Mouse (Mus musculus): ENCODE measurements around the gene Zc3hav1.
"Not testable (repeated sequence)": the region's sequence is repeated elsewhere in the genome, so short reads cannot be mapped to it uniquely, and the experiment has no call there.

The Zc3hav1 gene

DNA sequence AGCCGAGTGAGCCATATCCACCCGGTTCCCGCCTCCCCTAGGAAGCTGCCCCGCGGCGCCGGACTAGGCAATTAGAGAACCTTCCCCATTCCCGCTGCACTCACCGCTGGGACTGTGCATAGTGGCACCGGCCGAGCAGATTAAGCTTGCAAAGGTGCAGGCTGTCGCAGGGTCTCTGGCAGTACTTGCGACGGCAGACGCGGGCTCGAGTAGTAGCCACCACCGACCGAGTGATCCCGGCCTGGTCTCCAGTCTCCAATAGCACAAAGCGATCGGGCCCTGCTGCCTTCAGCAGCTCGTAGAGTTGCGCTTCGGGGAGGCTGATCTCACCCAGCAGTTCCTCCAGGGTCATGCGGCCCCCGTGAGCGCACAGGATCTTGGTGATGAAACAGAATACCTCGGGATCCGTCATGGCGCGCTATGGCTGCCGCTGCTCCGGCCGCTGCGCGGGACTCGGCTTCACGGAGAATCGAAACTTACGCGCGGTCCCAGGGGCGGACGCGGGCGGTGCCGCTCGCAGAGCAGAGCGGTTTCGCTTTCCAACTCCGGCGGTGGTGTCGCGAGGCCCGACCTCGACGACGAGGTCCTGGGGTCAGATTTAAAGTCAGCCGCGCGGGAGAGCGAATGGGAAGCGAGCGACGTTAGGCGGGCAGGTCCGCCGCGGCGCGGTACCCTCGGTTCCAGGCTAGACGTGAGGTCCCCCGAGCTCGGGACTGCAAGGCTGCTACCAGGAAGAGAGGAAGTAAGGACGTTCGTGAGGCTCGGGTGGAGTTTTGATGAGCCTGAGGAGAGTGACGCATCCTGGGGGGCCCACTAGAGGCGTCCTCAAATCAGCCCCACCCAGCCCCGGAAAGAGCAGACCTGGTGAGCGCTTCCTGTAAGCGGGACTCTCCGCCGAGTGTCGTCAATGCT lies at the start of gene Zc3hav1:
Gene Zc3hav1, minus strand, starts transcription at position 793 of the 912 bp plus-strand sequence.
- peak; percentile 94 for DNase-seq (ENCODE audit: low read depth)

DNA sequence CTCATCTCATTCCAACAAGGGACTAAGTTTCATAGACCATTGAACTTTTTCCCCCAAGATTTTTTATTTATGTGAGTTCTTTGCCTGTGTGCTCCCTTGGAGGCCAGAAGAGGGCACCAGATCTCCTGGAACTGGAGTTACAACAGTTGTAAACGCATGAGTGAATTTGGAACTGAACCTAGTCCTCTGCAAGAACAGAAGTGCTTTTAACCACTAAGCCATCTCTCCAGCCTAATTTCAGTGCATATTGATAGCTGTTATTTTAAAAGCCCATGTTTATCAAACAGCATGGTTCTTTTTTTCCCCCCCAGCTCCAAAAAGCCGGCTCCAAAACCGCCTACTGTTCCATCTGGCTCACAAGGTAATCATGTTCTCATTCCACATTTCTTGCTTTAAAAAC lies 35.3 kb upstream of the Zc3hav1 start:
- peak; percentile 81 for DNase-seq (ENCODE audit: low read depth)

DNA sequence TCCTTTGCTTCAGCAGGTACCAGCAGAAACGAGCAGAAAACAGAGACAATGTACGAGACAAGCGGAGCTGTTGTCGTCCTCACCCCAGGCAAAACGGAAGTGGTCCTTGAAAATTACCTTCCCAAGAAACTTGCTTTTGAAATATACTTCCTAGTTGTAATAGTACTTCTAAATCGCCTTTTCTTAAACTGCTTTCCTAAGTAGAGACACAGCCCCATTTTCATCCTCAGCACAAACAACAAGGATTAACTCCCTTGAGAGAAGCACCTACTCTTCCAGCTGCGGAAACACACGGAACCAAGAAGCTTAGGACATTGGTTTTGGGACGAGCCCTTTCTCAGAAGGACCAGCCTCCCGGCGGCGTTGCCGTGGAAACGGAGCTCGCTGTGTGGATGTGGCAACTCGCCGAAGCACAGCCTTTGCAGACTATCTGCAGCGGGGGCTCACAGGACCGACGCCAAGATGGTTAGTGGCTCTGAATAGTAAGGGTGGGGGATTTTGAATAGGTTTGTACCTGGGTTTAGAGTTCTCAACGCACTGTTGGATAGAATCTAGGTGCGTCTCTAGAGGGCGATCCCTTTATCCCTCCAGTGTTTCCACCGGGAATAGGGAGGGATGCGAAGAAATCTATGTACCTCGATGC lies 26.8 kb upstream of the Zc3hav1 start, which contains the start of gene Ttc26:
Gene Ttc26, plus strand, starts transcription at position 341 of the 643 bp plus-strand sequence.
- peak; percentile 93 for DNase-seq (ENCODE audit: low read depth)

DNA sequence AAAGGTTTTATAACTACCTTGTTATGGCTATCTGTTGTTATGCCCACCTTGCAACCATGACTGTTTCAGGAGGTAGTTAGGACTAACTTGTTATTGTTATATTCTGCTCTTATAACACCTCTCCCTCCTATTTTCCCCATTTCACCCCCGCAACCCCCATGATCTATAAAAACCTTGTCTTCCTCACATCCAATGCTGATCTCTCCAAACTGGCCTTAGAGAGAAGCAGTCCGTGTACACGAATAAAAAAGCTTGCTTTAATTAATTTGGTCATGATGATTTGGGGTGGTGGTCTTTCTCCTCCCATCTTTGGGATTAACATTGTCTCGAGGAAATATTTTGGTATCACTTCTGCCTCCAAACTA lies 26.3 kb upstream of the Zc3hav1 start:
- no peak for DNase-seq (ENCODE audit: low read depth)

DNA sequence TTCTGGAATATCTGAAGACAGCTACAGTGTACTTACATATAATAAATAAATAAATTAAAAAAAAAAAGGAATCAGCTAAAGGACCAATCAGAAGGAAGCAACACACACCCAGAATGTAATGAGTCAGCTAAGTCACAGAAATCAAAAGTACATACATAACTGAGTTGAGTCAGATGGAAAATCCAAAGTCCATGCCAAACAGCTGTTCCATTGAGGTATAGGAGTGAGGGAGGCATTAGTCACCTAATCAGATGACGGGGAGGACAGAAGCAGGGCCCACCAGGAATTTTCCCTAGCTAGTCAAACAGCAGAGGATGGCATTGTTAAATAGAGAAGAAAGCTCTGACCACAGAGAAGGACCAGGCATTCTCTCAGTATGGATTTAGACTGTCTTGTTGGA lies 19.9 kb upstream of the Zc3hav1 start:
- DNase-seq (ENCODE audit: low read depth): peak; percentile 43

DNA sequence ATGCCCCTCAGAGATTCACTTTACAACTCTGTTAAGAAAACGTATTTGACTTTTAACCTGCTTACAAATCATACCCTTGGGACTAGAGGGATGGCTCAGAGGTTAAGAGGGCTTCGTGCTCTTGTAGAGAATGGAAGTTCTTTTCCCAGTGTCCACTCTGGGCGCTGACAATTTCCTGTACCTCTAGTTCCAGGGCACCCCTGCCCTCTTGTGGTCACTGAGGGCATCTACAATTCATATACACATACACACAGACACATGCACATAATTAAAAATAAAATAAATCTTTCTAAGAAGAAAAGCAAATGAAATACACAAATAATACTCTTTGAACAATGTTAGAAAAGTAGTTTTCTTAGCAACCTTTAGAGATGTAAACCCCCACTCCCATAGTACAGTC lies 15.5 kb upstream of the Zc3hav1 start:
- DNase-seq (ENCODE audit: low read depth): no peak

DNA sequence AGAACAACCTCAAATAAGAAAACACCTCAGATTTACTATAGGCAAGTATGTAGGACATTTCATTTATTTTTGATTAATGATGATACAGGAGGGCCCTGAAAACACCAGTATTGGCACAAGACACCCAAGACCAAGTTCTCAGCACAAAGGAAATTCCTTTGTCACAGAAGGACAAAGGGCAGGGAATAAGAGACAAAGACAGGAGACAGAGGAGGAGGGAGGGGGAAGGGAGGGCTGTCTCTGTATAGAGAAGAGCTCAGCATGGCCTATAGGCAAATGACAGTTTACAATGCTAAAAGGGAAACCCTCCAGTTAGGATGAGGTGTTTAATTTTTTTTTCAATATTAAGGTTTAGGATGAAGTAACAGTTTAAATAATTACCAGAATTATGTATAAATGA lies 9.7 kb upstream of the Zc3hav1 start:
- no peak for DNase-seq (ENCODE audit: low read depth)

DNA sequence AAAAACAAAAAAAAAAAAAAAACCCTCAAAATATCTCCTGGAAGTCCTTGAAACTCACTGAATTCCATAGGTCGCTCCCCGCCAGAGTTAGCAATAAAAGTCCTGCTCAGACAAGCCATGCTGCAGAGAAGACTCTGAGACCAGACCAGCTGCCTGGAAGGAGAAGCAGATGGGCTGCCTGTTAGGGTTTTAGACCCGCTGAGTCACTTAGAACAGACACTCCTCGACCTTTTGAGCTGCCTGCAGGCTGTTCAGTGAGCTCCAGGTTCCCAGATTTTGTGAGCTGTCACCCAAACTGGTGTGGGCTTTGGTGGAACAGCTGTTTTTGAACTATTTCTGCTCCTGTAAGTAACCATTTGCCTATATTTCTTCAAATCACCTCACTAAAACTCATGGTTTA lies 9.0 kb upstream of the Zc3hav1 start:
- DNase-seq (ENCODE audit: low read depth): peak; percentile 38

DNA sequence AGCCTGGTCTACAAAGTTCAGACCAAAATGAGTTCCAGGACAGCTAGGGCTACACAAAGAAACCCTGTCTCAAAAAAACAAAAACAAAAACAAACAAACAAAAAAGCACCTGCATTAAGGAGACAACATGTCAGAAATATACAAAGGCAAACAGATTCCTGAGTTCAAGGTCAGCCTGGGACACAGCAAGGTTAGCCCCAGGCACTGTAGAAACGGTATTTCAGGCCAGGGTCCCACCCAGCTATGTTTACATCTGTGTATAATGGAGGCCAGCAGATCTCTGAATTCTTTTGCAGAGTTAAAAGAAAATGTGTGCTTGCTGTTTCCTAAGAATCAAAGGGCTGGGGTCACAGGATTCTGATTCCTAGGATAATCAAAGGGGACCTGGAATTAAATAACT lies 7.5 kb upstream of the Zc3hav1 start:
- DNase-seq (ENCODE audit: low read depth): no peak

DNA sequence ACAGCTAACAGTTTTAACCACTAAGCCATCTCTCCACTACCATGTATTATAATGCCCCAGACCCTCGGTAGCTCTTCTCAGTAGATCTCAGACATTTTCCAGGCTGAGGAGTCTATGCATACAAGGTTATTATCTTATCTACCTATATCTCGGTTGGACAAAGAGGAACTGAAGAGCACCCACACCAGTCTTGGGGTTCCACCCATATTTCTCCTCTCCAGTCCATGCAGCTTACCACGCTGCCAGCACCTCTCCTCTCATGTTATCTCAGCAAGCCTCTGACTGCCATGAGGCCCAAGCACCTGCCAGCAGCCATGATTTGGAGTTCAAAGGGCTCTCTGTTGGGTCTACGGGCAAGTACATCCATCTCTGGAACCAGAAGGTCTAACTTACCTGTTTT lies 6.7 kb upstream of the Zc3hav1 start:
- DNase-seq (ENCODE audit: low read depth): no peak

DNA sequence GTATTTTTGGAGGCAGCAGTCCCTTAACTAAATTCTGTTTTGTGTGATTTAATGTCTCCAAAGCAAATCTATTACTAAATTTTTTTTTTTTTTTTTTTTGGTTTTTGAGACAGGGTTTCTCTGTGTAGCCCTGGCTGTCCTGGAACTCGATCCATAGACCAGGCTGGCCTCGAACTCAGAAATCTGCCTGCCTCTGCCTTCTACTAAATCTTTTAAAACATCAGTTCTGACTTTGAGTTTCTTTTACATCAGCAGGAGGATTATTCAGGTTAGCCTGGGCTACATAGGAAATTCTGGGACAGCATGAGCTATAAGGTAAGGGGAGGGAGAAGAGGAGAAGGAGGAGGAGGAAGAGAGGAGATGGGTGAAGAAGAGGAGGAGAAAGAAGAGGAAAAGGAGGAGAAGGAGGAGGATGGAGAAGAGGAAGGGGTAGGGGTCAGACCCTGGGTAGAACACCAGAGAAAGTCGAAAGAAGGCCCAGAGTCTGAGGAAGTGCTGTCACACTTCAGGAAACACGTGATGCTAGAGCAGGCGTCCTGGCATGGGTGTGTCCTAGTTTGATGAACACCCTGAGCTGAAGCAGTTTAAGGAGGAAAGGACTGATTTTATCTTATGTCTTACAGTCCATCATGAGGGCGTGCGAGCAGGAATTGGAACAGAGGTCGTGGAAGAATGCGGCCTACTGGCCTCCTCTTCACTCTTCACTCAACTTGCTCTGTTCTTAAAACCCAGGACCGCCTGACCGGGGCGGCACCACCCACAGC lies 5.5 kb upstream of the Zc3hav1 start:
- peak; percentile 89 for DNase-seq (ENCODE audit: low read depth)

DNA sequence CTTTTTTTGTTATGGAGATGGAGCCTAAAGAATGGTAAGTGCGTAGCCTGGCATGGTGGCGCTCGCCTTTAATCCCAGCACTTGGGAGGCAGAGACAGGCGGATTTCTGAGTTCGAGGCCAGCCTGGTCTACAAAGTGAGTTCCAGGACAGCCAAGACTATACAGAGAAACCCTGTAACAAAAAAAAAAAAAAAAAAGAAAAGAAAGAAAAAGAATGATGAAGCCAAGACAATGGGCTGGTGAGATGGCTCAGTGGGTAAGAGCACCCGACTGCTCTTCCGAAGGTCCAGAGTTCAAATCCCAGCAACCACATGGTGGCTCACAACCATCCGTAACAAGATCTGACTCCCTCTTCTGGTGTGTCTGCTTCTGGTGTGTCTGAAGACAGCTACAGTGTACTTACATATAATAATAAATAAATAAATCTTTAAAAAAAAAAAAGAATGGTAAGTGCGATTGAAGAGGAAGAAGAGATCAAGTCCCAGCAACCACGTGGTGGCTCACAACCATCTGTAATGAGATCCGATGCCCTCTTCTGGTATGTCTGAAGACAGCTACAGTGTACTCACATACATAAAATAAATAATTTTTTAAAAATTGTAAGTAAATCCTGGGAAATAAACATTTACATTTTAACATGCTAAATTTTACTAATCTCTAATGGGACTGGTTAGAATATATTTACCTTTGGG lies 4.8 kb upstream of the Zc3hav1 start:
- not testable (repeated sequence) for DNase-seq (ENCODE audit: low read depth)

DNA sequence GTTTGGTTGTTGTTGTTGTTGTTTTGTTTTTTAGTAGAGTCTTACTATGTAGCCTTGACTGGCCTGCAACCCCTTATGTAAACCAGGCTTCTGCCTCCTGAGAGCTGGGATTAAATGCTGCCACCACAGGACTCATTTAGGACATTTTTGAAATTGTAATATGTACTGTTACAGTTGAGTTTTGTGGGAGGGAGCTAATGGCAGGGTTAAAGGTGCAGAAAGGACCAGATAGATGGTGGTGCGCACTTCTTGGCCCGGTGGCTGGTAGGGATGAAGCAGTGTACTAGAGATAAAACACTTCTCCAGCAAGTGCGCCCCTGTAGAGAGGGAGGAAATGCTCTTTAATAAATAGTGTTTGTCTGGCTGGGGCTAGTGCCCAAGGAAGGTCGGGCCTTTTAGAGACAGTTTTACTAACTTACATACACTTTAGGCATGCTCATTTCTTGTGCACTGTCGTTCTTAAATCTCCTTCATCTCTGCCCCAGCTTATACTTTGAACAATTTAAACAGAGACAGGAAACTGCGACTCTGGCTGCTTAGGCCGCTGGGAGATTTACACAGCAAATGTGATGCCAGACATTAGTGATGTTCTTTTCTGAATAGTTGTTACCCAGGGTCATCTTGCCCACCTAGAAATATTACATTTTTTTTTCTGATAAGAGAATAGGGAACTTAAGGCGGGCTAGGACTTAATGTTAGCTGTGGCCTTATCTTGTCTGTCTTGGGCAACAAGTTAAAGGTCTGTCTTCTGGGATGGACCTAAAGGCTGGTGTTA lies 4.0 kb upstream of the Zc3hav1 start:
- DNase-seq (ENCODE audit: low read depth): no peak

DNA sequence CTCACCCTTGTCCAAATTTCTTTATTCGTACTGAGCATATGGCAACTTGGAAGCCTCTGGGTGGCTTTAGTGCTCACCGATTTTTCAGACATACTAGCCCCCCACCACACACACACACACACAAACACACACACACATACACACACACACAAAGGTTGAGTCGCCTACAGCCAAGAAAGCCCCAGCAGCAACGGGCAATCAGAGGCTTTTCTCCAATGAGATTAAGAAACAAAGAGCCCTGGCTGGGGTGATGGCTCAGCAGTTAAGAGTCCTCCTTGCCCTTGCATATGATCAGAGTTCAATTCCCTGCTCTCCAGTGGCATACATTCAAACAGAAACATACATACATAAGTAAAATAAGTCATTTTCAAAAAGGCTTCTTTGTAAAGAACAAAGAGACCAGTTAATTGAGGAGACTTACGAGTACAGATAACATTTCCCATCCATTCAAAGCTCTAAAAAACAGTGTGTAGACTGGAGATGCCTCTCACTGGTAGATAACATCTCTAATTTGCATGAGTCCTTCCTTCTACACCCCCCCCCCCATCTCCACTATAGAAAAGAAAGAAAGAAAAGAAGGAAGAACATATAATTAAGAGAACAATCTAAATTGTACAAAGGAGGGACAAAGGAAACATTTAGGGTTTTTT lies 3.3 kb upstream of the Zc3hav1 start:
- DNase-seq (ENCODE audit: low read depth): no peak

DNA sequence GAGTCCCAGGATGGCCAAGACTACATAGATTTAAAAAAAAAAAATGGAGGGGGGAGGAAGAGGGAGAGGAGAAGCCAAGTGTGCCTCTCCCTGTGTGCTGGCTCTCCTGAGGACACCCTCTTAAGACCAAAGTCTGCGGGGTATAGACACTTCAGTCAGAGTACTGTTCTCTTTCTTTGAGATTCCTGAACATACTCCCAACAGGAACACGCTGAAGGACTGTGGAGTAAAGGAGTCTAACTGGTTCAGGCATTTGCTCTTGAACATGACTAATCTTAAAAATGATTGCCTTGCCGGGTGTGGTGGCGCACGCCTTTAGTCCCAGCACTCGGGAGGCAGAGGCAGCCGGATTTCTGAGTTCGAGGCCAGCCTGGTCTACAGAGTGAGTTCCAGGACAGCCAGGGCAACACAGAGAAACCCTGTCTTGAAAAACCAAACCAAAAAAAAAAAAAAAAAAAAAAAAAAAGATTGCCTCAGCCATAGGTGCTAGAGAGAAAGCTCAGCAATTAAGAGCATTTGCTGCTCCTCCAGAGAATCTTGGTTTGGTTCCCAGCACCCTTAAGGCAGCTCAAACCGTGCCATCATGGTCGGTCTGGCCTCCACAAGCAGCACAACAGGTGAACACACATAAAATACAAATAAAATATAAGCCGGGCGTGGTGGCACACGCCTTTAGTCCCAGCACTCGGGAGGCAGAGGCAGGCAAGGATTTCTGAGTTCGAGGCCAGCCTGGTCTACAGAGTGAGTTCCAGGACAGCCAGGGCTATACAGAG lies 2.4 kb upstream of the Zc3hav1 start:
- DNase-seq (ENCODE audit: low read depth): not testable (repeated sequence)

DNA sequence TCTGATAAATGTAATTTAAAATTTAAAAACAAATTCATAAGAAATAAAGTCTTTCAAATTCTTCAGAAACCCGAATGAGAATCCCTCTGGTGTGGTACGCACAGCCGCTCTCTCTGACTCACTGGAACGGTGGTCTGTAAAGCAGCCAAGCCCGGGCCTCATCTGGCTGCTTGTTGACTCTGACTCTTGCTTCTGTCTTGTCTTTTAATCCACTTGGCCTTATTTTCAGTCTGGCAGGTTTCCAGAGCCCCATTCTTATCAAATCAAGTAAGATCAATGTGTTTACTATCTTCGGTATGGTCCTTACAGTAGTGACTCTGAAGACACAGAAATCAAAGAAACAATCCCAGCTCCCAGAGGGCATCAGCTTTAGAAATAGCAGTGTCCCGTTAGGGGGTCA lies 1.5 kb upstream of the Zc3hav1 start:
- no peak for DNase-seq (ENCODE audit: low read depth)

DNA sequence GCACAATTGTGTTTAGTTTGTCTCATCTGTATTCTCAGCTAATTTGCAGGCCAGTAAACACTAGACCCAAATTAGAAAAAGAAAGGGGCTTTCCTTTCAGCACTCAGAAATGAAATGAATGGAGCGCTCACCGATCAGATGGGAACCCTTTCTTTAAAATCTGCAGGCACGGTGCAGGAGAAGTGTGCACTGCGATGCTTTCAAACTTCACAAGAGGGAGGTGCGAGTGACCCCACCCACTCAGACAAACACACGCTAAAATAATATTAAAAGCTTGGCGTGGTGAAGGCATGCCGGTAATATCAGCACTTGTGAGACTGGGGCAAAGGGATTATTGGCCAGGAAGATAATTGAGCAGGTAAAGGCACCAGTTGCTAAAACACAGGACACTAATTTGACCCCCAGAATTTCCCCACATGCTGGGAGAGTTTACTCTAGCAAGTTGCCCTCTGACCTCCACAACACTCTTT lies 986 bp upstream of the Zc3hav1 start:
- no peak for DNase-seq (ENCODE audit: low read depth)

DNA sequence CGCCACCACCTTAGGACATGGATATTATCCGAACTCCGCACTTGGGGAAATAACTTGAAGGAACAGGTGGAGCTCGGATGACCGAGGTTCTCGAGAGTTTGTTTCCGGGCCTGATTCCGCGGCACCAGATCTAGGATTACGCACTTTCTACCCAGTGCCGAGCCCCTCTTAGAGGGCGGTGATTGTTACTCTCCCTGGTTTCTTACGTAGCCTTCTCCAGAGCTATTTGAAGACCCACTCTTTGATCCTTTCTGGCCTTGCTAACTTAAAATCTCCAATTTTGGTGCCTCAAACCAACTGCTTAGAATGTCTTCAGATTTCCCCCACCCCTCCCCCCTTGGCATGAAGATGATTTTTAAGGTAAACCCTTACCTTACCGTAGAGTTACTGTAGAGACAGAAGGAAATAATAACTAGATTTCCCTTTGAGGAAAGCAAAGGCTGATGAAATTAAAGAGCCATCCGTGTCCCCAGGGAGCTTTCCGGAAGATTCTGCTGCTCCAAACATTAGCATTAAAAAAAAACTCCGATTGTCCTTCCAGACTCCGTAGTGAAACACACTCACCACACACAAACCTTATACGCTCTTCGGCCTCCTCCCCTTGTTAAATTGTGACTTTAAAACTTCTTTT lies 435 bp upstream of the Zc3hav1 start:
- no peak for DNase-seq (ENCODE audit: low read depth)

DNA sequence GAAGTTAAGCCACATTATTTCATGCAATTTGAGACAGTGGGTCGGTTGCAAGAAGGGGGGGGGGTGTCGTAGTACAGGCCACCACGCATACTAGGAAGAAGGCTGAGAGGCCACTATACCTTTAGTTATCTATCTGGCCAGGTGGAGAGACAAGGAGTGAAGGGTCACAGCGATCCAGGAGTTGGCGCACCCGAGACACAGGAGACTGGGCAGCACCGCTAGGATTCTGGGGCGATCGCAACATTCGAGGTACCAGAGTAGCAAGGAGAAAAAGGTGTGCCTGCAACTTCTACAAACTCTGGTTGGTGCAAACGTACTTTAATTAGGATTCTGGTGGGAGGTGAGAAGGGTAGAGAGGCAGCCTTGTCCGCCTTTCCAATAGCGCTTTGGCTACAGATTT lies 1.2 kb downstream of the Zc3hav1 start:
- no peak for DNase-seq (ENCODE audit: low read depth)
